Mouse (Mus musculus) embryonic facial prominence, embryonic 12.5 days (tissue): ENCODE measurements around the gene Chd2. TPM values are rescaled to one million over a fixed set of nuclear protein-coding genes. Genes with fewer than 3 reads are reported as not detected.

Experiments used
- ATAC-seq: fragments of 200-750 bp; cut with Nextera tagmentation; 2 replicates; pipeline ENCODE4 v1.8.0; 2017; ENCODE audit not compliant: insufficient number of reproducible peaks, insufficient read depth, low FRiP score, low TSS enrichment
- H3K27ac ChIP-seq: fragments of 300-500 bp; sonication (generic); 2 replicates; pipeline ENCODE4 v1.5.1; 2016; ENCODE audit warnings: mild to moderate bottlenecking
- H3K27me3 ChIP-seq: fragments of 300-500 bp; sonication (generic); 2 replicates; pipeline ENCODE4 v1.6.1; 2016; ENCODE audit warnings: mild to moderate bottlenecking, moderate library complexity
- H3K36me3 ChIP-seq: fragments of 300-500 bp; sonication (generic); 2 replicates; pipeline ENCODE4 v1.6.1; 2016; ENCODE audit warnings: mild to moderate bottlenecking
- H3K4me1 ChIP-seq: fragments of 300-500 bp; sonication (generic); 2 replicates; pipeline ENCODE4 v1.6.1; 2016
- H3K4me2 ChIP-seq: fragments of 300-500 bp; sonication (generic); replicated peaks from 2 replicates; pipeline ENCODE4 v1.6.1; 2016; ENCODE audit warnings: mild to moderate bottlenecking, moderate library complexity
- H3K4me3 ChIP-seq: fragments of 300-500 bp; sonication (generic); 2 replicates; pipeline ENCODE4 v1.5.1; 2016; ENCODE audit warnings: mild to moderate bottlenecking
- H3K9ac ChIP-seq: fragments of 300-500 bp; sonication (generic); 2 replicates; pipeline ENCODE4 v1.6.1; 2016; ENCODE audit warnings: mild to moderate bottlenecking, moderate library complexity
- H3K9me3 ChIP-seq: fragments of 300-500 bp; sonication (generic); 2 replicates; pipeline ENCODE4 v1.6.1; 2016; ENCODE audit warnings: mild to moderate bottlenecking, moderate library complexity
- WGBS: fragments of 180-500 bp; shearing (Covaris S2); methylation state at CpG from one replicate; pipeline ENCODE4 v1.1.7; 2016; 5-methylcytosine and 5-hydroxymethylcytosine counted together
- polyA plus RNA-seq: library from polyadenylated mRNA; unstranded; fragments of >200 nt; fragmentation: Nextera tagmentation; extraction: Ambion mirVana; gene quantifications from 2 replicates; pipeline ENCODE4 v1.2.1, GENCODE M21; 2016

Chd2 gene
- polyA plus RNA-seq, 1 experiment from 2014 or later: 65.0 TPM

- Histone ChIP-seq H3K4me2 (peak overlapping the region; percentile 58), H3K4me3 (no peak overlapping the region), H3K27ac (peak overlapping the region; percentile 100), H3K4me1 (peaks cover 6% of the 10 kb centered on the region; the same call in 1 of the 2 replicates), H3K9ac (0 out of 2 replicates have a peak overlapping the region, but pooled peaks have one; percentile 69), H3K9me3 (no peaks in the 10 kb centered on the region), H3K27me3 (no peaks in the 10 kb centered on the region), H3K36me3 (no peaks in the 10 kb centered on the region)
- ATAC-seq: no peak
- WGBS: 76% methylated on average over 6 of the region's 6 CpGs
Measured at GRCm38 (mm10) chr7:73559853-73560190, 18.2 kb upstream of the Chd2 start.

DNA sequence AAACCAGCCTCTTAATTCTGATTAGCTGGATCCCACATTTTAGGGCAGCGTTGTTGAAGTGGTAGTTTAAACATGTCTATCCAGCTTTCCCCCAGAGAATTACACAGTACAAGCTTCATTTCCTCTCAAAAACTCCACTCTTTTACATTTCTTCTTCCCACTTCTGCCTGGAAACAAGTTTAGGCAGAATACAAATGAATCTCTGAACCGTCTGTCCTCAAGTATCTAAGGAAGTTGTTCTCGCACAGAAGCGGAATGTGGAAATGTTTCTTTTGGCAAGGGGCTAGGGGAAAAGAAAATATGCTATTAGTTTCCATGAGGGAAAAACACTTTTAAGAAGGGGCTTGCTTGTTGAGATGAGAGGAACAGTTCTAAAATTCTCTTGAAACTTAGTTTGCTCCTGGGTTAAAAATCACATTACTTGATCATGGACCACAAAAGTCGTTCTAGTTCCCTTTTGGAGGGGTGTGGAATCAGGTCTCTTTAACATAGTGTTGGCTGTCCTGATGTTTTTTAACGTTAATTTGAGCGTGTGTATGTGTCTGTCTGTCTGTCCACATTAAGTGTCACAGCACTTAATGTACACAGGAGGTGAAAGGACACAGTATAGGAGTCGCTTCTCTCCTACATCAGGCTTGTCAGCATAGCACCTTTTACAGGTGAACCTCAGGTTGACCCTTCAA lies 17.7 kb upstream of the Chd2 start:
- 21% methylated on average over 8 of the region's 8 CpGs for WGBS

DNA sequence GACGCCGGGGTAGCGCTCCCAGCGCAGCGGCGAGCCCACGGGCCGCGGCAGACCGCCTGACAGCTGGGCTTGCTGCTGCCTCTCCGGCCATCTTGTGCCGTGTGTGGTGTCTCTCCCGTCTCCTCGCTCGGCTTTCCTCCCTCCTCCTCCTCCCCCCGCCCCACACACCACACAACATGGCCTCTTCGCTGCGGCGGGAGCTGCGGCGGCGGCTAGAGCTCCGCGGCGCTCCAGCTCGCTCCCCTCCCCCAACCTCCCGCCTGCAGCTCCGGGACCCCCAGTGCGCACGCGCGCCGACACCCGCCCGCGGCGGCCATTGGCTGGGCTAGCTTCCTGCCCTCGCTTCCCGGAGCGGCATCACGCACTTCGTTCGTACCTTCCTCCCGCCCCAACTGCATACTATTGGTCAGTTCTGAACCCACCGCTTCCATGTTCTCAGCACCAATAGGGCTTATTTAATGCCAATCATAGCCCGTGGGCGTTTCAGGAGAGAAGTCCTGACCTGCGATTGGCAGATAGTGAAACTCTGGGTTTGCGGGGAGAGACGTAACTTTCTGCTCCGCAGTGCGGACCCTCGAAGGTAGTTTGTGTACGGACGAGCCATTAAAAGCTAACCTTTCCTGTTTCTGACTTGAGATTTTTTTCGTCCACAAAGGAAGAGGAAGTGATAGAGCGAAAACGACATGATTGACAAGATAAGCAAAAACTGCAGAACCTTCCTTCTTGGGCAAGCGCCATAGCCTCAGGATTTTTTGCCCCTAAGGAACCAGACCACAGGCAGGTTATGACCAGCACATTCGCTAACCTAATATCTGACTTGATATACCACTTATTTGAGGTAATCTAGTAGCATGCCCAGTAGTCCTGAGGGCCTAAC lies 16.9 kb upstream of the Chd2 start:
- Histone ChIP-seq H3K4me2 (peak overlapping the region; percentile 58), H3K9ac (peak overlapping the region; percentile 100), H3K4me3 (peak overlapping the region; percentile 100), H3K36me3 (no peaks in the 10 kb centered on the region), H3K27me3 (no peaks in the 10 kb centered on the region), H3K9me3 (no peaks in the 10 kb centered on the region), H3K27ac (peak overlapping the region; percentile 100), H3K4me1 (peaks cover 6% of the 10 kb centered on the region; the same call in 1 of the 2 replicates)
- under 1% methylated on average over 60 of the region's 60 CpGs for WGBS
- peak; percentile 100 for ATAC-seq

More for the DNA sequence above, 17.7 kb upstream of the Chd2 start:
- Histone ChIP-seq H3K4me2 (peak overlapping the region; percentile 58), H3K27ac (peak overlapping the region; percentile 100), H3K4me3 (peak overlapping the region; percentile 100), H3K27me3 (no peaks in the 10 kb centered on the region), H3K9ac (peak overlapping the region; percentile 69), H3K9me3 (no peaks in the 10 kb centered on the region), H3K36me3 (no peaks in the 10 kb centered on the region), H3K4me1 (peaks cover 6% of the 10 kb centered on the region; the same call in 1 of the 2 replicates)
- no peak for ATAC-seq

DNA sequence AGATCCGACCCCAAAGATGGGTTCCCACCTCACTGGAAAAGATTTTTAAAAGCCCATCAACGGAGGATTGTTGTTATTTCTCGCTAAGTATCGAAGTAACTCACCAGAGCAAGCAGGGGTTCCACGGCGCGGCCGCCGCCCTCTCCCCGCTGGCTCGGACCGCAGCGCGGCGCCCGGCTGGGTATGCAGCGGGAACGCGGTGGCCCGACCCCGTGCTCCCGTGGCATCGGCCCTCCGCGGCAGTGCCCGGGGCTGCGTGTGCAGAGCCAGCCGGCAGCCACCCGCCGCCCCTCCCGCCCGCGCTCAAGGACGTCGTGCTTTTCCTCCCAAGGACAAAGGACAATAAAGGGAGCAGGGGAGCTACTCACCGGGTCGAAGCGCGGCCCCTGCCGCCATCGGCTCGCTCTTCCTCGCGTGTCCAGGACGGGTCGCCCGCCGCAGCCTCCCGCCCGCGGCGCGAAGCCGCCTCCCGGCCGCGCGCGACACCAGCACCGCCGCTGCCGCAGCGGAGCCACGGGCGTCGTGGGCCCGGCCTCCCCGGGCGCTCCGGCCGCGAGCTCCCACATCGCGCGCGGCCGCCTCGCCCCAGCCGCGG lies 16.1 kb upstream of the Chd2 start:
- H3K36me3 ChIP-seq: no peaks in the 10 kb centered on the region
- ATAC-seq: no peak
- H3K27me3 ChIP-seq: no peaks in the 10 kb centered on the region
- H3K9me3 ChIP-seq: no peaks in the 10 kb centered on the region
- peak overlapping the region; percentile 100 for H3K9ac ChIP-seq
- H3K4me3 ChIP-seq: peak overlapping the region; percentile 100
- peak overlapping the region; percentile 58 for H3K4me2 ChIP-seq
- WGBS: under 1% methylated on average over 71 of the region's 80 CpGs
- peaks cover 8% of the 10 kb centered on the region; the same call in 1 of the 2 replicates for H3K4me1 ChIP-seq
- peak overlapping the region; percentile 100 for H3K27ac ChIP-seq

DNA sequence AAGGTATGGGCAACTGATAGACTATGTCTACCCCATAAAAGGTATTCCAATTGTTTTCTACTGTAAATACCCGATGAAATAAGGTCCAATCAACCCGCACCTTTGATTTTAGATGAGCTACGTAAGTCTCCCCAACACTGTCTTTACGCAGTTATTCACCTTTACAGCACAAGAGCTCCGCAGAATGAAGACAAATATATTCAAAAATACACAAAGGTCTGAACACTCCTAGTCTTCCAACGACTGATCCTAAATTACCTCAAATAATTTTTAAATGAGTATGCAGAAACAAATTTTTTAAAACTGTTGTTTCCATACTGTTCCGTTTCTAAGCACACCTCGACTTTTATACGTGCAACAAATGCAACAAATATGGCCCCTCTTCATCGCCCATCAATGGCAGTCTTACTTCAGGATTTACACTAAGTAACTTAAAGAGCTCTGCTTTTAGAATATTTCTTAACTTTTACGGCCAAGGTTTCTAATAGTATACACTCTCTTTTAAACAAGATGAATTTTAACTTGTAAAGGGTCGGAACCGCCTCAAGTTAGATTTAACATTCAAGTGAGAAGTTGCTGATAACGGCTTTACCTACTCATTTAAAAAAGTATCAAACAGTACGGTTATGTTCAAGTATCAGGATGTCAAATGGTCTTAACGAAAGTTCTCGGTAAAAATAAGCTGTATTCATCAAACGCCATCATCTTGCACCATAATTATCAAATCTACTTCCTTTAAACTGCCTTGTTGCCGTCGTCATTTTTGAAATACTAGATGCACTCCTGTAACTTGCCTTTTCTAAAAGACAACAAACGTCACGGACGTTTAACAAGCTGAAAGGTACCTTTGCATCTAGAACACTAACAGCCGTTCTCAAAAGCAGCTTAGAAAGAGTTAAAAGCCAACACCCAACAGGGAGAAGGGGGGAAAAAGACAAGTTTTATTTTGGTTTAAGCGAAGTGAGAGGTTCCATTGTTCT lies 15.3 kb upstream of the Chd2 start:
- ATAC-seq: no peak
- Histone ChIP-seq H3K9me3 (no peaks in the 10 kb centered on the region), H3K4me3 (peak overlapping the region; percentile 100), H3K27me3 (no peaks in the 10 kb centered on the region), H3K4me2 (peak overlapping the region; percentile 50), H3K36me3 (no peaks in the 10 kb centered on the region), H3K4me1 (peaks cover 13% of the 10 kb centered on the region; the same call in 1 of the 2 replicates), H3K27ac (peak overlapping the region; percentile 100), H3K9ac (peak overlapping the region; percentile 100)
- under 1% methylated on average over 25 of the region's 25 CpGs for WGBS

- Histone ChIP-seq H3K4me2 (peak overlapping the region; percentile 50), H3K4me3 (peak overlapping the region; percentile 100), H3K9ac (peak overlapping the region; percentile 100), H3K27me3 (no peaks in the 10 kb centered on the region), H3K4me1 (peaks cover 13% of the 10 kb centered on the region; the same call in 1 of the 2 replicates), H3K27ac (no peak overlapping the region), H3K36me3 (no peaks in the 10 kb centered on the region), H3K9me3 (no peaks in the 10 kb centered on the region)
- no peak for ATAC-seq
- 14% methylated on average over 4 of the region's 4 CpGs for WGBS
Measured at GRCm38 (mm10) chr7:73555918-73556580, 14.4 kb upstream of the Chd2 start.

DNA sequence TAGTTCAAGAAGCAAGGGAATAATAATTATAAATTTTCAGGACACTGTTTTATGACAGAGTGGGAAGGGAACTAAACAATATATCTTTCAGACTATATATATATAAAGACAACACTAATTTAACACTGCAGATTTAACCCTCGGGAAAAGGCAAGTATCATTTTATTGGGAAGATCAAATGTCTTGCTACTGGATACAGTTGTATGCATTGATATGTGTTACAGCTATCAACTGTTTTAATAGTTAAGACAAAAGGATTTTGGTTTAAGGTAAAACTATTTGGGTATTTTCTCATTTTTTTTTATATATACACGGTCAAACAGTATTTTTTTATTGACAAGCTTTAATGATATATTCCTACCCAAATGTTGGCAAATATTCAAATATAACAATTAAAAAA lies 13.2 kb upstream of the Chd2 start:
- H3K36me3 ChIP-seq: peaks cover 7% of the 10 kb centered on the region
- H3K9me3 ChIP-seq: no peaks in the 10 kb centered on the region
- peaks cover 12% of the 10 kb centered on the region; the same call in 1 of the 2 replicates for H3K4me1 ChIP-seq
- 56% methylated on average over 2 of the region's 2 CpGs for WGBS
- no peak overlapping the region for H3K4me2 ChIP-seq
- no peaks in the 10 kb centered on the region for H3K27me3 ChIP-seq
- H3K27ac ChIP-seq: no peak overlapping the region
- no peak overlapping the region for H3K4me3 ChIP-seq
- no peak overlapping the region for H3K9ac ChIP-seq
- ATAC-seq: no peak

DNA sequence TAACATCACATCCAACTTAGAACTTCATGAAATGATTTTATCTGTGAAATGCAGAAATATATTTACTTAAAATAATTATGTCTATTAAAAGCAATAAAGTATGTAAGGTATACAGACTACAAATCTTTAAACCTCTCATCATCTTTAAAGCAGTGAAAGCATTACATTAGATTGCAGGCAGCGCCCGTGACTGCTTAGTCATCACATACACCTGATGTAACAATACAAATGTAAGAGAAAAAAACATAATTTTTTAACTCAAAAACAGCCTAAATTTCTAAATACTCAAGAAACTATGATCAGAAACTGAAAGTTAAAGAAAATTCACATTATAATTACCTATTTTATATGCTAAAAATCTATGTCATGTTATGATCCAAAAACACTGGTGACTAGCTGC lies 11.5 kb upstream of the Chd2 start:
- Histone ChIP-seq H3K27me3 (no peaks in the 10 kb centered on the region), H3K36me3 (peaks cover 14% of the 10 kb centered on the region), H3K9ac (no peak overlapping the region), H3K4me3 (no peak overlapping the region), H3K27ac (no peak overlapping the region), H3K4me2 (0 out of 2 replicates have a peak overlapping the region, but pooled peaks have one; percentile 36), H3K4me1 (peaks cover 10% of the 10 kb centered on the region), H3K9me3 (no peaks in the 10 kb centered on the region)
- 75% methylated on average over 2 of the region's 2 CpGs for WGBS
- no peak for ATAC-seq

DNA sequence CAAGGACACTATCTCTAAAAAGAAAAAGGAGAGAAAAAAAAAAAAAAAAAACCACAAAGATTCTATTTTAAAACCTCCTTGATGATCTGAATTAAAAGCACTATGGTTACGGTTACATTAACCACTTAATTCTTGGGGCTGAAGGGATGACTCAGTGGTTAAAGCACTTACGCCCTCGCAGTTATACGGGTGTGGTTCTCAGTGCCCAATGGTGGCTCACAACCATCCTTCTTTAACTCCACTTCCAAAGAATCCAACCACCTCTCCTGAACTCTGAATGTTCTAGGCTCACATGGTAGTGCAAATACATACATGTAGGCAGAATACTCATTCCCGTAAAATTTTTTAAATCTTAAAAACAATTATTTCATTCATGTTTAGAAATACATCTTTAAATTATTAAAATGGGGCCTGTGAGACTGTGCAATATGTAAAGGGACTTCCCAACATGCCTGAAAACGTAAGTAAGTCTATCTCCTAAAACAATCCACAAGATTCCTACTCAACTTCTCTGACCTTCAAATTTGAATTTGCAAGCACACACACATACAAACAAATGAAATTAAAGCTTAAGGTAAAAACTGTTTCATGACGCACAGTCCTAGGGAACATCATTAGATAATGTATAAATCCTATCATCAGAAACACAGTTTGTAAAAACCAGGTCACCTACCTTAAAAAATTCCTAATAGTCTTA lies 10.6 kb upstream of the Chd2 start:
- H3K27me3 ChIP-seq: no peaks in the 10 kb centered on the region
- ATAC-seq: no peak
- no peak overlapping the region for H3K9ac ChIP-seq
- H3K4me2 ChIP-seq: peak overlapping the region; percentile 36
- no peaks in the 10 kb centered on the region for H3K9me3 ChIP-seq
- peaks cover 17% of the 10 kb centered on the region for H3K36me3 ChIP-seq
- WGBS: 85% methylated on average over 7 of the region's 7 CpGs
- 0 out of 2 replicates have a peak overlapping the region, but pooled peaks have one; percentile 13 for H3K4me3 ChIP-seq
- H3K4me1 ChIP-seq: peaks cover 13% of the 10 kb centered on the region
- H3K27ac ChIP-seq: no peak overlapping the region

DNA sequence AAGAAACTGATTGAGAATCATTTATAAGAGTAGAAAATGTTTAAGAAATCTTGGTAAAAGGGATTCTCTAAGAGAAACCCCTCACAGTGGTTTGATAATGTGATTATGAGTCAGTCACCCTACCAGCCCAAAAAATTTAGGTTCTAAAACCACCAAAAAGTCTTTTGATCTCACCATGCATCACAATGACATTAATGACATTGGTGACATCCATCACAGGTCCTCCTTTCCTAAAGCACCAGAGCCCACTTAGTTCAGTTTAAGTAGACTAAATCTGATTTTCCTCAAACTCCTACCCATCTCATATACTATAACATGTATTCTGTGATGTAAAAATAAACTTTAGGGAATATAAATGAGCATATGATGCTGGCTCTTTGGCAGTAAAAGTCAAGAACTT lies 9.7 kb upstream of the Chd2 start:
- H3K4me2 ChIP-seq: no peak overlapping the region
- H3K36me3 ChIP-seq: peaks cover 21% of the 10 kb centered on the region
- H3K27me3 ChIP-seq: no peaks in the 10 kb centered on the region
- no peak overlapping the region for H3K9ac ChIP-seq
- ATAC-seq: no peak
- H3K9me3 ChIP-seq: no peaks in the 10 kb centered on the region
- no peak overlapping the region for H3K27ac ChIP-seq
- peaks cover 17% of the 10 kb centered on the region for H3K4me1 ChIP-seq
- no peak overlapping the region for H3K4me3 ChIP-seq
